Mouse (Mus musculus): Measurements from ENCODE around the gene Crlf1. TPM values are rescaled to one million over a fixed set of nuclear protein-coding genes. Genes with fewer than 3 reads are reported as not detected.
A peak's percentile ranks its signal among the peaks of the same experiment; 100 is the strongest.

Gene Crlf1
- total RNA-seq, 2 experiments from 2014 or later: 0.20 to 0.62 TPM

DNA sequence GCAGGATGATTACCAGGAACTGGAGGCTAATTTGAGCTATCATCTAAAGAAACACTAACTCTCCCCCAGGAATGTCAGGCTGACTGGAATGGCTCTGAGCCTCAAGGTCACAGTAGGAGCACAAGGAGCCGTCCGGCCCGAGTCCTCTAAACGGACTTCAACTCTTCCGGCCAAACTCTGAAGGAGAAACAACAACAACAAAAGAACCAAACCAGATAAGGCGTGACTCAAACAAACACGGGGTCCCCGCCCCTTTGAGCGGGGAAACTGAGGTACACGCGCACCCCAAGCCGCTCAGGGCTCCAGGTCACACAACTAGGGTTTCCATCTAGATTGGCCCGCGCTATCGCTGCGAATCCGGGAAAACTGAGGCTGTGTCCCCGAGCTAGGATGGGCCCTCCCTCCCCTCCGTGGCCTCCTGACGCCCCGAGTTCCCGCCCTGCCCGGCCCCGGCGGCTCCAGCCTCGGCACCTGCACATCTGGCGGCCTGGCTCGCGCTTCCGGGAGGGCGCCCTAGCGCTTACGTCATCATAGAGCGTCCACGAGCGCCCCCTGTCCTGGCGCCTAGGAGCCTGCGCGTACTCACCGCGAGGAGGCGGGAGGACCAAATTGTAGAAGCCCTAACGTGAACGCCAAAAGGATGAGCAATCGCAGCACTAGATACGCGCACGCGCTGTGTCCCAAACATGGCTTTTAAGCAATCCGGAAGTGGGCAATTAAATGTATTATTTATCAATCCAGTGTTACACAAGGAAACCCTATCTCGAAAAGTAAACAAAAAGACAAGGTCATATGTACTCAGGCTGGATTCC lies 29.8 kb downstream of the Crlf1 start:
- DNase-seq: peak; percentile 96 to 98

DNA sequence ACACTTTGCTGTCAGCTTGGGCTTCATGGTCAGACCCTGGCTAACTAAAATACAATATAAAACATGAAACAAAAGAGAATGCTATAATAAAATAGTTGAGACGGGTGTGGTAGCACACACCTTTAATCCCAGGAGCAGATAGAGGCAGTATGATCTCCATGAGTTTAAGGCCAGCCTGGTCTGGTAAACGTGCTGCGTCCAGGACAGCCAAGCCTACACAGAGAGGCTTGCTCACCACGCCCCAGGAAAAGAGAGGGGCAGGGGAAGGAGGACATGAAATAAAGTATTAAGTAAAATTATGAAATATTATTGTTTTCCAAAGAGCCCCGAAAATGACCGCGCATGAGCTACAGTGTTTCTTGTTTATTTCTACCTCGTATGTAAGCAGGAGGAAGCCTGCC lies 34.2 kb downstream of the Crlf1 start:
- DNase-seq: no peak

DNA sequence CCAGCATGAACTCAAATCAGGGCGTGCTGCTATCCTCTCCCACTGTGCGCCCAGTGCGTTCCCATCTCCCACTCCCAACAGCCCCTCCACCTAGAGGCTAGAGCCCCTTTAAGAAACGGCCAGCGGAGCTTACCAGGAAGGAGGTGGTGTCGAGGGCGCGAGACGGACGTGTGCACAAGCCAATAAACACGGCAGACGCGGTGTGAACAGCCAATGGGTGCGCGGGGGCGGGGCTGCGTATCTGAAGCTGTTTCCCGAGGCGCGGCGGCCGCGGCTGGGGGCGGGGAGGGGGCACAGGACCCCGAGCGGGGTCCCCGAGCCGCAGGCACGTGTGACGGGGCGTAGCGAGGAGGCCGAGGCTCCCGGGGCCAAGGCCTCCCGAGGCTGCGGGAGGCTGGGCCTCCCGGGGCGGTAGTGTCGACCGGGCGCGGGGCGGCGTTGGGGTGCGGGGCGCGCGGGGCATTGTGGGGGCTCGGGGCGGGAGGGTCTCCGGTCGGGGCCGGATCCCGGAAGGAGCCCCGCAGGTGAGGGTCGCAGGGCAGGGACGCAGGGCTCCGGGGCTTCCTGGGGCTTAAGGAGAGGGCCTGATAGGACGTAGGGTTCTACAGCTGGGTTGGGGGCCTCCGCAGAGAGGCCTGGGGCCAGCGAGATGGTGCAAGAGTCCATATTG lies 34.7 kb downstream of the Crlf1 start, which contains the start of the genes Fkbp8 and Kxd1:
TSS of gene Fkbp8 (plus strand) at position 213 of the 670 bp plus-strand sequence.
TSS of gene Kxd1 (minus strand) at position 445 of the 670 bp plus-strand sequence.
- peak; percentile 98 to 99 for DNase-seq

DNA sequence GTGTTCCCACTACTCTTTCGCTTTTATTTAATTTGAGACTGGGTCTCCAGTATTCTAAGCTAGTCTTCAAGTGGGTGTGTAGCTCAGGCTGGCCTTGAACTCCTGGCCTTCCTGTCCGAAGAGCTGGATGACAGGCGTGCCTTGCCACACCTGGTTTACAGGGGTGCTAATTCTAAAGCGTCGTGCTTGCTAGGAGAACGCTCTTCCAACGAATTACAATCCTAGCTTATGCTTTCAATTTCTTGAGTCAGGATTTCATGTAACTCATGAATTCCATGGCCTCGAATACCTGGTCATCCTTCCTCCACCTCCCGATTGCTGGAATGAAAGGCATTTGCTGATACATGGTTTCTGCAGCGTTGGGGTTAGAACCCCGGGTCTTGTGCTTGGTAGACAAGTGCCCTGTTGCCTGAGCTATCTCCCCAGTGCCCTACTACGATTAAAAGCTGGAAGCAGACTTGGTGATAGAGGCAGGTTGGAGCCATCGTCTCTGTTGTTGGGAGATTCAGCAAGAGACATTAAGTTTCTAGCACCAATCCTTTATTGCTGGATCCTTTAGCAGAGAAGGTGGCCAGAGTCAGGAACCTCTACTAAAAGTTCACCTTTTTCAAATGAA lies 35.3 kb downstream of the Crlf1 start:
- no peak for DNase-seq

DNA sequence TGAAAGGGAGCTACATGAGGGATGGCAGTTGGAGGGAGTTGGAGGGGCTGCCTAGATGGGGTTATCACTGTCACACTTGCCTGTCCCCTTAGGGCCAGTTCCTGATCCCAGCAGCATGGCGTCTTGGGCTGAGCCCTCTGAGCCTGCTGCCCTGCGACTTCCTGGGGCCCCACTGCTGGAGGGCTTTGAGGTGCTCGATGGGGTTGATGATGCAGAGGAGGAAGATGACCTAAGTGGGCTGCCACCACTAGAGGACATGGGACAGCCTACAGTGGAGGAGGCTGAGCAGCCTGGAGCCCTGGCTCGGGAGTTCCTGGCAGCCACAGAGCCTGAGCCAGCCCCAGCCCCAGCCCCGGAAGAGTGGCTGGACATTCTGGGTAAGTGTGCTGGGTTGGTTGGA lies 36.3 kb downstream of the Crlf1 start:
- DNase-seq: no peak

DNA sequence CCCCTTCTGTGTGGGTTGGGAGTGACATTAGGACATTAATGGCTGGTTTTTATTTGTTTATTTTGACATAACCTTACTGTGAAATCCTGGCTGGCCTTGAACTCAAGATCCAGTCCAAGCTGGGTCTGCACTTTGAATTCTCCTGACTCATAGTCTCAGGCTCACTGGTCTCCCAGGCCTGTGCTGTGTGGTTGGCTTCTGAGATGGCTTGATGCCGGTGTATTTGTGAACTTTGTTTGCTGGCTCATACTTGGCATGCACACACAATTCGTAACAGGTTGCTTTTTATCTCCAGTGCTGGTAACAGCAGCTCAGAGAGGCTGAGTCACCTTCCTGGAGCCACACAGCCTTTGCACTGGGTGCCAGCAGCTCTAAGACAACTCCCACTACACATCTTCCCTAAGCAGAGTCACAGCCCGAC lies 36.8 kb downstream of the Crlf1 start:
- no peak for DNase-seq

DNA sequence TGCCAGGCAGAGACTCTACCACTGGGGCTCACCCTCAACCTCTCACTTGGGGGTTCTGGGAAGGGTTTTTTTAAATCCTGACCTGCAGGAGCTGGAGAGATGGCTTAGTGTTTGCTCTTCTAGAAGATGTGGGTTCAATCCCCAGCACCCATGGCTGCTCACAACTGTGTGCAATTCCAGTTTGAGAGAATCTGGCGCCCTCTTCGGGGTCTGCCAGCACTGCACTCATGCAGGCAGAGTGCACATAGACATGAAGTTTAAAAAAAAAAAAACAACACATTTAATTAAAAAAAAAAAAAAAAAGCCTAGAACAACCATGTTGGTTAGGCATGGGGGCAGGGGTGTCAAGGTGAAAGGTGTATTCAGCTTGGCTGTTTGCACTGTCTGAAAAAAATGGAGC lies 37.4 kb downstream of the Crlf1 start:
- no peak for DNase-seq

DNA sequence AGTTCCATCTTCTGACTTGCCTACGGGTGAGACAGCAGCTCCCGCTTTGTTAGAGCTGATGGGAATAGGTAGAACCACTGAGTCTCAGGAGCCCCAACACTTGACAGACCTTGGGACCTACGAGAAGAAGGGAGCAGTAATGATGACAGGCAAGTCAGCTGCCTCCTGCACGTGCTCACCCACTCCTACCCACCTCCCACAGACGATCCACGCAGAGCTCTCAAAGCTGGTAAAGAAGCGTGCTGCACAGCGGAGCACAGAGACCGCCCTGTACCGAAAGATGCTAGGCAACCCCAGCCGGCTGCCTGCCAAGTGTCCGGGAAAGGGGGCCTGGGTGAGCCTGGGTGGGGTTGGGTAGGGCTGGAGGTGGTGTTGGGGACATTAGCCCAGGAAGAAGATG lies 41.3 kb downstream of the Crlf1 start:
- DNase-seq: no peak

DNA sequence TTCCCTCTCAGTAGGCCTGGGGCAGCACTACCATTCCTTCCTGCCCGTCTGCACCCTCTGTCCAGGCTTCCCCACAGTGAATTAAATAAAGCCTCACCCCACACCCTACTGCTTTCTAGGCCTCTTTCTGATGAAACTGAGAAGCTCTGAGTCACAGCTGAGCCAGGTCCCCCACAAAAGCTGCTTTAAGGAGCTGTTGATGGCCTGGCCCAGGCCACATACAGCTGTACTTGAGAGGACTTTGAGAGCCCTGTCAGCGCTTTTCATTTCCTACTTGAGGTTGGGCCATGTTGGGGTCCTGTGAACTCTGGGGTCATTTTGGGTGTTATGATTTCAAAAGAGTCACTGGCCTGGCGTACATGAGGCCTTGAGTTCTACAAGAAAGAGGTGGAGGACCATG lies 42.3 kb downstream of the Crlf1 start:
- DNase-seq: no peak

DNA sequence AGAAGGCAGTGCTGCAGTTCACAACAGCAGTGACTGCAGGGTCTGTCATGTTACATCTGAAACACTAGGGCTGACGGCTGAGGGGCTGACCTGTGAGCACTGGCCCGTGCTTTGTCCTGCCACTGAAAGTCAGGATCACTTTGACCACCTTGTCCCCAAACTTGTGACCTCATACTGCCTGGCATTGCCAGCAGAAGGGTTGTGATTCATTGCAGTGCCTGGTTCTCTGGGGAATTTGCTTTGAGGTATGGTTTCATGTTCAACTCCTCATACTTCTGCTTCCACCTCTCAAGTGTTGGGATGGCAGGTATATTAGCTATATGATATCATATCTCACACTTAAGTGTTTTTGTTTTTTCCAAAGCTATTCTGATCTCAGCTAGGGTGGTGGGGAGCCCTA lies 42.7 kb downstream of the Crlf1 start:
- DNase-seq: no peak

DNA sequence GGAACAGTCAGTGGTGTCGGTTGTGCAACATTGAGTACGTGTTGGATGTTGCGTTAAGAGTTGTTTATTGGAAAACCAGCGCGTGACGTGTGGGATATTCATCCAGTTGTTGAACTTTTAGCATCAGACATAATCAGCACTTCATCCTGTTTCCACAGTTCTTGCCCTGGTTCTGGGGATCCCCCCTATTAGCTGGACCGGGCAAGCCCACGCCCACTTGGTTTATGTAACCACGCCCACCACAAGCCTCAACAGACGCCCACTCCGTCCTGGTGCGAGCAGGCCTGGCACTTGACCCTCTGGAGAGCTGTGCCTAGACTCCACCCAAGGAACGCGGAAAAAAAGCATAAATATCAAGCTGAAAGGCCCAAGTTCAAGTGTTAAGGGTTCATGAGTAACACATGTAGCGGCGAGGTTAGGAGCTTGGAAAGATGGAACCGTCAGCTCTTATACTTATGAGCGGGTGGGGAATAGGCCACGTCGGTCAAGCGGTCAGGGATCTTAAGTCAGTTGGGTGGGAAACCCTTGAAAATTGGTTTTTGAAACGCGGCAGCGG lies 45.1 kb downstream of the Crlf1 start:
- peak; percentile 80 to 87 for DNase-seq

DNA sequence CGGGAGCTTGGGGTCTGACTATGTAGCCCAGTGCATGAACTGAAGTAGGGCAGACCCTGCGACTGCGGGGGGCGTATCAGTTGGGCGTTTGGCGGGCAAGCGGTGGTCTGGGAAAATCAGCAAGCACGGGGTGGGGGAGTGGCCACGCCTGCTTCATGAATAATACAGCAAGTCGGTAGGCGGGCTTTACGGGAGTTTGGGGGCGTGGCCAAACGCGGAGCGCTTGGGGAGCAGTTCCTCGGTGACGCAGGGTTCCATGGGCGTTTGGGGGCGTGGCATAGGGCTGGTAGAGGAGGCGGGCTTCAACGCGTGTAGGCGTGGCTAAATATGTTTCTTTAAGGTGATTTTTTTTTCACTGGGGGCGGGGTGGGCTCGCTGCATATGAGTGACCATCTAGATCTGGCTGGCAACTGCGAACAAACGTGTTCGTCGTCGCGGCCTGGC lies 45.7 kb downstream of the Crlf1 start:
- peak; percentile 98 to 100 for DNase-seq

DNA sequence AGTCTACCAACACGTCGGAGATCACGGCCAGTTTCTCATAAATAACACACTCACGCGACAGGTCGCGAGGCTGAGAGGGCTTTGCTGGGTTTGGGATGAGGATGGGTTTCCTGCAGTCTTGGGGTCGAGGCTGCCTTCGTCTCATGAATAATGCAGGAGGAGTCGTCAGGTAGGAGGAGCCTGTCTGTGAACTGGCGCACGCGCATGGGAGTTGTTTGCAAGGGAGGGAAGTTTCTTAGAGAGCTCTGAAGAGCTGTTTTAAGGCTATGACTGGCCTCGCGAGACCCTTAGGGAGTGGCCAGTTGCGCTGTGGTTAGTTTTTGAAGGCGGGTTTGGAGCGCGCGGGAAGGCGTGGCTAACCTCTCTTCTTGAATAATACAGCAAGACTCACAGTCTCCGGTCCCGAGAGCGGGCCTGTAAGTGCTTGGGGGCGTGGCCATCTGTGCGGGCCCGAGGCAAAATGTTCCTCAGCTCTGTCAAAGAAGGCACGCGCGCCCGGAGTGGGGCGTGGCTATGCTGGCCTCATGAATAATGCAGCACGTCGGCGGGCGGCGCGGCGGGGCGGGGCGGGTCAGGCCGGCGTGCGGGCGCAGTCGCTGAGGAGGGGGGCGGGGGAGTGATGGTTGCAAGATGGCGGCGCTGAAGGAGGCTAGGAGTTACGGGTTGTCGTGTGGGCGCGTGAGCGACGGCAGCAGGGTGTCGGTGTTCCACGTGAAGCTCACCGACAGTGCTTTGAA lies 46.3 kb downstream of the Crlf1 start, which contains the start of gene Ell:
TSS of gene Ell (plus strand) at position 381 of the 737 bp plus-strand sequence.
- peak; percentile 99 for DNase-seq

DNA sequence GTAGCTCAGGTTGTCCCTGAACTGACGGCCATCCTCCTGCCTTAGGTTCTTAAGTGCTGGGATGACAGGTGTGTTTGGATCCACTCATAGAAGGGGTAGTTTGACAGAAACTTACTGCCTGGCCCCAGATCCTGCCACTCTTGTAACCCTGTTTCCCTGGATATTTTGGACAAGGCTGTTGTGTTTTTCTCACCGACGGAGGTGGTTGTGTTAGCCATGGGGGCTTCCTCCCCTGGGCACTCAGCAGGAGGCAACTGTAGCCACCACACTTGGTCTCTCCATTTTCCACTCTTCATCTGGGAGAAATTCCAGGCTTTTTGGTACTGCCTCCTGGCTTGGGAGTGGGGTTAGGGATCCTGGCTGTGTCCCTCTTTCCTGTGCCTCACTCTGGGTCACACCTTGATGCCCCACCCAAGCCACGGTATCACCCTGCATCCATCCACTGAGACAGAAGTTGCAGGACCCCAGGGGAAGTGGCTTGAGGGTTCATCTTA lies 47.1 kb downstream of the Crlf1 start:
- no peak for DNase-seq

DNA sequence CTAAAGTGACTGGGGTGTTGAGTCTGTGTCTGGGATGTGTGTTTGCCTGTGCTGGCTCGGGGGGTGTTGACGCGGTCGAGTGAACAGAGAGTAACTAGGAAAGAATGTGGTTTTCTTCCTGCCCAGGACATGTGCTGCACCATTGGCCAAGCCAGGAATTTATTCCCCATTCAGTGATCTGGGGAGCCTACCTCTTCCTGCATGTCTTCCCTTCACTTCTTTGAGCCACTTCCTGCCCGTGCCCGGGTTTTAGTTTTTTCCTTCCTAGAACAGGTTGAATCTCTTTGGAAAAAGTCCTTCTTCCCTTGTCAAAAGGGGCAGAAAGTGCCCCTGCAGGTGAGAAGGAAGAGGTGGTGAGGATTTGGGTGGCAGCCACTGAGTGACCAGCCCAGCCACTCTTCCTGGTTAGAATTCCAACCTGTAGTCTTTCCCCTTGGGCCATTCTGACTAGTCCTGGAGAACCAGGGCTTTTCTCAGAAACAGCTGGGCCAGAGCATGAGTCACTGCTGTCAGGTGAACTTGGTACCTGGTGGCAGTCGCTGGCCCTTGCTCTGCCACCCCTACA lies 47.6 kb downstream of the Crlf1 start:
- peak in 1 of 2 experiments; percentile 47 for DNase-seq

DNA sequence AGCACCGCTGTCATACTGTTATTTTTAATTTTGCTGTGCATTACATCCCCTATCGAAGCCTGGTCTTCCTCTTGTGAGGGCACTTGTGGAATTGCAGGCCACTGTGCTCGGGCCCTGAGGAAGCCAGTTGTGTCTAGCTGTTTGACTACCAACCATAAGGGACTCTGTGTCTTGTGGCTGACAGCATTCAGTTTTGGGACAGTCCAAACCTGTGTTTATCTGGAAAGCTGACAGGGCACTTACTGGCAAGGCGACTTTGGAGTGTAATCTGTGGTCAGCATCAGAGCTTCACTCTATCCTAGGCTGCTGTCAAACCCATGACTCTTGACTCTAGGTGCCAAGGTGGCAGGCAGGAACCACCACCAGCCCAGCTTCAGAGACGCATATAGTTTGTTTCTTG lies 48.1 kb downstream of the Crlf1 start:
- DNase-seq: no peak

DNA sequence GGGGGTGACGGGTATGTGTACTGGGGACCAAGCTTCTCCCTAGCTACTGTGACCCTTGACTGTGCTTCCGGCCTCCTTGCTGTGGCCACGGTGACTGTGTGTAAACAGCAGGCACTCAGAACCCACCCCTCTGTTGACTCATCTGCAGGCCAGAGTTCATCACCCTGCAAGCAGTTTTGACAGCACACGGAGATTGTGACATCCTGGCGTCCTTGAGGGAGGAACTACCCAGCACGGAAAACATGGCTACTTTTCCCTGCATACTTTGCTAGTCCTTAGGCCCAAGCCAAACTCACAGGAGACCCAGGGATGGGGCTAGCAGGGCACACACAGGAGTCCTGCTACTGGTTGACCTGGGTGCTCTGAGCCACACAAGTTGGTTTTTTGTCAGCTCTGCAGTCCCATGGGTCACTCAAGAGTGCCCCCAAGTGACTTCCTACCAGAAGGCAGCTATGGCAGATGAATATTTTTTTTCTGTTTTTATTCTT lies 51.3 kb downstream of the Crlf1 start:
- DNase-seq: peak; percentile 64 to 80

DNA sequence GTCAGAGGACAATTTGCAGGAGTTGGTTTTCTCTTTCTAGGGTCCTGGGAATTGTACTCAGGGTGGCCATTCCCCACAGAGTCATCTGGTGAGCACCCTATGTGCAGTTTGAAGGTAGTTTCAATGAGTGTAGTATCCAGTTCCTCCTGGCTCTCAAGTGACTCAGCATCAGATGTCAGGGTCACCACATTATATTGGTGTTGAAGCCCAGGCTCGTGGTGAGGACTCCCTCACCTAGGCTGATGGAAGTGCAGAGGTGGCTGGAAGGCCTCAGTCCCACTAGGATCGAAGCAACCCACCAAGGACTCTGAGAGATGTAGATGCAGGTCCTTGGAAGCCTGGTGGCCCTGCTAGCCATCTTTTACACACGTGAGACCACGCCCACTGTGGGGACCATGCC lies 53.5 kb downstream of the Crlf1 start:
- DNase-seq: no peak

DNA sequence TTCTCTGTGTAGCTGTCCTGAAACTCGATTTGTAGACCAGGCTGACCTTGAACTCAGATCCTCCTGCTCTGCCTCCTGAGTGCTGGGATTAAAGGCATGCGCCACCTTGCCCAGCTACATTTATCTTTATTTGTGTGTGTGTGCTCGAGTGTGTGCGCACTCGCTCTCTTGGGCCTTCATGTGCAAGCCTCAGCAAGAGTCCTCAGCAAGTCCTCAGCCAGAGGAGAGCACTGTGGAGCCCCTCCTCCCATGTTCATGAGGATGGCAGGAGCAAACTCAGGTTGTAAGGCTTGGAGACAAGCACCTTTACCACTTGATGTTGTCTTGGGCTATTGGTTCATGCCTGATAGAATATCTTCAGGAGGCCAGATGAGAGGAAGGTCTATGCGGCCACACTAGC lies 54.8 kb downstream of the Crlf1 start:
- DNase-seq: no peak

DNA sequence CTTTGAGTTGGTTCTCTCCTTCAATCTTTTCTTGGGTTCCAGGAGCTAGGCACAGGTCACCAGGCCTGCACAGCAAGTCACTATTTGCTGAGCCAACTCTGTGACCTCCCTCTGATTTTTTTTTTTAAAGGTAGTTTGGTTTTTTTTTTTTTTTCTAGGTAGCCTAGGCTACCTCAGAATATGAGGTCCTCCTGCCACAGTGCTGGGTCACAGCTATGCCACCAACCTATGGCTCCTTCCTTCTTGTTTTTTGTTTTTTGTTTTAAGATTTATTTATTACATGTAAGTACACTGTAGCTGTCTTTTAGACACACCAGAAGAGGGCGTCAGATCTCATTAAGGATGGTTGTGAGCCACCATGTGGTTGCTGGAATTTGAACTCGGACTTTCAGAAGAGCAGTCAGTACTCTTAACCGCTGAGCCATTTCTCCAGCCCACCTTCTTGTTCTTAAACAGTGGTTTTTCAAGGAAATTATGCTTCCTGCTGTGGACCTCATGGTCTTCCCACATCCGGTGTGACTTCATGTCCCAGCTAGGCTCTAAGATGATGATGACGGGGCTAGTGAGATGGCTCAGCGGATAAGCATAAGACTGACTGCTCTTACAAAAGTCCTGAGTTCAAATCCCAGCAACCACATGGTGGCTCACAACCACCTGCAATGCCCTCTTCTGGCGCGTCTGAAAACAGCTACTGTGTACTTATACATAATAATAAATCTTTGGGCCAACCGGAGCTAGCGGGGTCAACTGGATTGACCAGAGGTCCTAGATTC lies 56.6 kb downstream of the Crlf1 start:
- DNase-seq: no peak
